Mouse (Mus musculus) testis, adult 2 months (tissue): ENCODE results near the gene Zmym1. TPM values are rescaled to one million over a fixed set of nuclear protein-coding genes. Genes with fewer than 3 reads are reported as not detected.
A peak's percentile ranks its signal among the peaks of the same experiment; 100 is the strongest.
"Not testable (repeated sequence)": the region's sequence is repeated elsewhere in the genome, so short reads cannot be mapped to it uniquely, and the experiment has no call there.

Experiments
- H3K27ac ChIP-seq: fragments of 200-500 bp; 2 replicates; pipeline ENCODE4 v1.5.1; 2012; ENCODE audit warnings: low read depth, low read length; ENCODE audit not compliant: control insufficient read depth, insufficient read depth
- H3K27me3 ChIP-seq: fragments of 200-500 bp; 2 replicates; pipeline ENCODE4 v1.6.1; 2012; ENCODE audit warnings: mild to moderate bottlenecking, low read length, moderate library complexity; ENCODE audit not compliant: control insufficient read depth, insufficient read depth
- H3K36me3 ChIP-seq: fragments of 200-500 bp; 2 replicates; pipeline ENCODE4 v1.6.1; 2012; ENCODE audit warnings: mild to moderate bottlenecking, low read length; ENCODE audit not compliant: control insufficient read depth, insufficient read depth
- H3K4me1 ChIP-seq: fragments of 200-500 bp; 2 replicates; pipeline ENCODE4 v1.6.1; 2012; ENCODE audit warnings: low read length; ENCODE audit not compliant: control insufficient read depth, insufficient read depth
- H3K4me3 ChIP-seq: fragments of 200-500 bp; 2 replicates; pipeline ENCODE4 v1.5.1; 2012; ENCODE audit warnings: low read depth, mild to moderate bottlenecking, low read length, moderate library complexity, mixed read lengths; ENCODE audit not compliant: control insufficient read depth
- CTCF ChIP-seq: fragments of 200-500 bp; IDR thresholded peaks from 2 replicates; pipeline ENCODE4 v1.5.1; 2012; ENCODE audit warnings: low read depth, mild to moderate bottlenecking, inconsistent platforms, low read length, moderate library complexity; ENCODE audit not compliant: control insufficient read depth, insufficient read depth, insufficient replicate concordance
- POLR2A ChIP-seq: fragments of 200-500 bp; IDR thresholded peaks from 2 replicates; pipeline ENCODE4 v1.6.1; 2012; ENCODE audit warnings: low read depth, mild to moderate bottlenecking, inconsistent platforms, low read length, moderate library complexity; ENCODE audit not compliant: control insufficient read depth
- polyA plus RNA-seq: library from polyadenylated mRNA; depleted of rRNA; stranded (reverse); fragments of >200 nt; gene quantifications from 2 replicates; pipeline ENCODE4 v1.2.3, GENCODE M21; 2012

Zmym1 gene
- polyA plus RNA-seq, 1 experiment, result 2.8 TPM

- Histone ChIP-seq H3K4me3 (peak overlapping the region; percentile 100), H3K27me3 (no peaks in the 10 kb centered on the region), H3K36me3 (peaks cover 13% of the 10 kb centered on the region), H3K27ac (peak overlapping the region; percentile 39; the same call in 1 of the 2 replicates), H3K4me1 (peaks cover 2% of the 10 kb centered on the region; the same call in 1 of the 2 replicates)
- TF ChIP-seq CTCF (no peak), POLR2A (no peak)
Observed at GRCm38 (mm10) chr4:127023201-127023600, 37.8 kb downstream of the Zmym1 start.

DNA sequence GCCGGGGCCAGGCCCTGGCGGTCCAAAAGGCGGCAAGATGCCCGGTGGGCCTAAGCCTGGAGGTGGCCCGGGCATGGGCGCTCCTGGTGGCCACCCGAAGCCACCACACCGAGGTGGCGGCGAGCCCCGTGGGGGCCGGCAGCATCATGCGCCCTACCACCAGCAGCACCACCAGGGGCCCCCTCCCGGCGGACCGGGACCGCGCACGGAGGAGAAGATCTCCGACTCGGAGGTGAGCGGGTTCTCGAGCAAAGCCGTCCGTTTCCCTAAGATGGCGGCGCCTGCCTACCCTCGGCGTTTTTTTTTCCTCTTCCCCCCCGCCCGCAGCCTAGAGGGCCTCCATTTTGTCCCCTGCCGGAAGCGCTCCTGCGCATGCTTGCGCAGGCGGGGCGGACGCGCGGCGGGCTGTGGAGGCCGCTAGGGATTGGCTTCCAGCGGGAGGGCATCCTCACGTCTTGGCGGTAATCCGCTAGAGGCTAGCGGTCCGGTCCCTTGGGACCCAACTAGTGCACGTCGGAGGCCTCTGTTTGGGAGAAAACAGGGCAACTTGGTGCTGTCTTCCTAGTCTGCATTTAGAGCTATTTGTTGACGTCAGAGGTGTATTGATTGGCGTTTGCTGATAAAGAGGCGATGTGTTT, 38.8 kb downstream of the Zmym1 start:
- no peak for TF ChIP-seq POLR2A
- no peak; the same call in 1 of the 2 replicates for TF ChIP-seq CTCF
- no peaks in the 10 kb centered on the region for H3K27me3 ChIP-seq
- H3K36me3 ChIP-seq, result peaks cover 10% of the 10 kb centered on the region
- H3K4me3 ChIP-seq, result peak overlapping the region; percentile 100
- peaks cover 2% of the 10 kb centered on the region; the same call in 1 of the 2 replicates for H3K4me1 ChIP-seq
- H3K27ac ChIP-seq, result peak overlapping the region; percentile 99

- peak within 1 kb of the TSS; percentile 100 for H3K27ac ChIP-seq
- TF ChIP-seq CTCF, result no peak
- peak; percentile 100 for TF ChIP-seq POLR2A
Observed at GRCm38 (mm10) chr4:127021151-127021945, 39.6 kb downstream of the Zmym1 start, which contains the start of gene Sfpq. Gene Sfpq, plus strand, starts transcription at chr4:127021324.

GRCm38 (mm10) chr4:127020411-127021150, 40.4 kb downstream of the Zmym1 start:
- H3K4me1 ChIP-seq, result peaks cover 2% of the 10 kb centered on the region; the same call in 1 of the 2 replicates
- H3K36me3 ChIP-seq, result peaks cover 8% of the 10 kb centered on the region
- peak overlapping the region; percentile 68; the same call in 1 of the 2 replicates for H3K4me3 ChIP-seq
- peak overlapping the region; percentile 36; the same call in 1 of the 2 replicates for H3K27ac ChIP-seq
- no peaks in the 10 kb centered on the region for H3K27me3 ChIP-seq
- TF ChIP-seq CTCF (no peak), POLR2A (no peak)

More at GRCm38 (mm10) chr4:127021151-127021945, 39.6 kb downstream of the Zmym1 start, which contains the start of gene Sfpq:
- peaks cover 2% of the 10 kb centered on the region; the same call in 1 of the 2 replicates for H3K4me1 ChIP-seq
- H3K36me3 ChIP-seq, result peaks cover 8% of the 10 kb centered on the region
- H3K27me3 ChIP-seq, result no peaks in the 10 kb centered on the region
- H3K4me3 ChIP-seq, result peak within 1 kb of the TSS; percentile 100

DNA sequence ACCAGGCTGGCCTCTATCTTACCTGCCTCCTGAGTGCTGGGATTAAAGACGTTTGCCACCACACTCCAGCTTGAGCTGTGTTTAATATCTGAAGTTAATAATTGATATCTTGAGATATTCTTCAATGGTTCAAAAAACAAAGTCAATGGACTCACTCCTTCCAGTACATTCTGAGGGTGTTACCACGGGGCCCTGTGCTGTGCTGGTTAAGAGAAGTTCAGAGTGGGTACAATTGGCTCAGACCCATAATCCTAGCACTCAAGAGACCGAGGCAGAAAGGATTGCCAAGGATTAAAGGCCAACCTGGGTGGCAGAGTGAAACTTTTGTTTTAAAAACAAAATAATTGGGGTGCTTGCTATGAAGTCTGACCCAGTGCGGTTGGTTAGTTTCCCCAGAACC, 44.6 kb downstream of the Zmym1 start:
- TF ChIP-seq CTCF, result no peak
- TF ChIP-seq POLR2A, result no peak
- Histone ChIP-seq H3K27me3 (no peaks in the 10 kb centered on the region), H3K36me3 (no peaks in the 10 kb centered on the region), H3K4me1 (no peaks in the 10 kb centered on the region), H3K4me3 (no peak overlapping the region), H3K27ac (no peak overlapping the region)

GRCm38 (mm10) chr4:127015294-127015993, 45.5 kb downstream of the Zmym1 start:
- H3K27ac ChIP-seq, result 0 out of 2 replicates have a peak overlapping the region, but pooled peaks have one; percentile 29
- peak overlapping the region; percentile 44; the same call in 1 of the 2 replicates for H3K4me3 ChIP-seq
- peak; percentile 79; the same call in 1 of the 2 replicates for TF ChIP-seq CTCF
- not testable (repeated sequence) for H3K36me3 ChIP-seq, H3K4me1 ChIP-seq, H3K27me3 ChIP-seq
